Mouse (Mus musculus) left cerebral cortex, adult 18-20 months (tissue): ENCODE data around the gene Alb. TPM values are rescaled to one million over a fixed set of nuclear protein-coding genes. Genes with fewer than 3 reads are reported as not detected.
A peak's percentile ranks its signal among the peaks of the same experiment; 100 is the strongest.

Experiments
- DNase-seq, 2 experiments: peaks; one replicate each; pipeline ENCODE4 v3.0.0; 2021 to 2022; ENCODE audit warnings: low spot score in 2 of 2, mixed read lengths in 1 of 2
- total RNA-seq, 2 experiments: library from RNA; stranded (reverse); gene quantifications; 2 replicates each; pipeline ENCODE4 v1.2.3; 2021

The Alb gene
- total RNA-seq, 2 experiments from 2014 or later, result not detected

- no peak for DNase-seq
Observed at GRCm38 (mm10) chr5:90492440-90492839, 31.7 kb downstream of the Alb start.

- DNase-seq, result no peak
Observed at GRCm38 (mm10) chr5:90494308-90494707, 33.6 kb downstream of the Alb start.

- DNase-seq, result peak; percentile 4 to 12
Observed at GRCm38 (mm10) chr5:90499509-90499908, 38.8 kb downstream of the Alb start.

GRCm38 (mm10) chr5:90500714-90501113 lies 40.0 kb downstream of the Alb start:
- DNase-seq, result peak; percentile 80 to 84

GRCm38 (mm10) chr5:90501752-90502151 lies 41.1 kb downstream of the Alb start:
- DNase-seq, result no peak

GRCm38 (mm10) chr5:90504742-90505141 lies 44.0 kb downstream of the Alb start:
- no peak for DNase-seq

GRCm38 (mm10) chr5:90506507-90506906 lies 45.8 kb downstream of the Alb start:
- no peak for DNase-seq

GRCm38 (mm10) chr5:90507411-90507949 lies 46.8 kb downstream of the Alb start:
- no peak for DNase-seq

- DNase-seq, result no peak
Observed at GRCm38 (mm10) chr5:90509828-90510592, 49.3 kb downstream of the Alb start.

- DNase-seq, result no peak
Observed at GRCm38 (mm10) chr5:90512288-90512955, 51.7 kb downstream of the Alb start.

- no peak for DNase-seq
Observed at GRCm38 (mm10) chr5:90515561-90515960, 54.9 kb downstream of the Alb start.

GRCm38 (mm10) chr5:90518356-90519100 lies 57.8 kb downstream of the Alb start, which contains the start of gene Afm:
Gene Afm (plus strand): TSS chr5:90518932.
- no peak for DNase-seq

Other genes with a start within 250 kb of the Alb start
- 10 to 100 TPM; 20.8 to 25.4 TPM for gene Cox18, start 236.9 kb upstream of the Alb start, total RNA-seq
- gene Ankrd17, start 94.3 kb upstream of the Alb start, total RNA-seq, result 100 to 1,000 TPM; 111 to 117 TPM
- gene Gm9958, start 93.7 kb upstream of the Alb start, total RNA-seq, result 1 to 10 TPM; 1.7 to 1.8 TPM
- not detected for gene Afp, start 29.8 kb downstream of the Alb start, total RNA-seq
- gene Afm, start 58.0 kb downstream of the Alb start, total RNA-seq, result not detected
- gene 5830473C10Rik, start 100.2 kb downstream of the Alb start, total RNA-seq, result under 1 TPM in 1 of 2 experiments, not detected in 1; 0.16 TPM
- 1 to 10 TPM; 2.4 to 2.5 TPM for gene Rassf6, start 179.8 kb downstream of the Alb start, total RNA-seq